Mouse (Mus musculus) E14TG2a.4 (cell line): ENCODE measurements around the gene Ptpn18.
"Not testable (repeated sequence)": the region's sequence is repeated elsewhere in the genome, so short reads cannot be mapped to it uniquely, and the experiment has no call there.

Experiments
- H3K27me3 ChIP-seq: 2 replicates; pipeline ENCODE4 v1.6.1; 2014; ENCODE audit warnings: low read length, control low read depth; ENCODE audit not compliant: insufficient read depth
- H3K36me3 ChIP-seq: 2 replicates; pipeline ENCODE4 v1.6.1; 2014; ENCODE audit warnings: low read length, control low read depth; ENCODE audit not compliant: insufficient read depth
- H3K4me1 ChIP-seq: replicated peaks from 2 replicates; pipeline ENCODE4 v1.6.1; 2014; ENCODE audit warnings: low read depth, low read length, control low read depth
- H3K4me3 ChIP-seq: replicated peaks from 2 replicates; pipeline ENCODE4 v1.5.1; 2014; ENCODE audit warnings: mild to moderate bottlenecking, low read length
- H3K9me3 ChIP-seq: 2 replicates; pipeline ENCODE4 v1.6.1; 2014; ENCODE audit warnings: low read length, control low read depth
- CTCF ChIP-seq: conservative IDR thresholded peaks from 2 replicates; pipeline ENCODE4 v1.5.1; 2014; ENCODE audit warnings: low read length
- NANOG ChIP-seq: IDR thresholded peaks from 2 replicates; pipeline ENCODE4 v1.6.1; 2014; ENCODE audit warnings: borderline replicate concordance, low read length, mixed read lengths
- POU5F1 ChIP-seq: IDR thresholded peaks from 2 replicates; pipeline ENCODE4 v1.6.1; 2014; ENCODE audit warnings: low read length, borderline replicate concordance

Ptpn18 gene

DNA sequence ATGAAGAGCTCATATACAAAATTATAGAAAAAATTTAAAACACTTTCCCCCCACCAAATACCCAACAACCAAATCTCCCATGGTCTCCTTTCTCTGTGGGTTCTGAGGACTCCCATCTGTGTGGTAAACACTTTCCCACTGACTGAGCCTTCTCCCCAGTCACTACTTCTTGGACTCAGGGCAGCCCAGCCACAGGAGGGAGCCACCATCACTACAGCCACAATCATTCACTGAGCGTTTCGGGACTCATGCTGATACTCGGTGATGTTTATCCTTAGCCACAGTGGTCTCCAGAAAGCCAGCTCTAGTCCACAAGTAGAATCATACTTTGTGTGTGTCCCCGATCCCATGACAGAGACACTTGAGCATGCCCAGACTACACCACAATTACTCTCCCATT is 53.5 kb downstream of the Ptpn18 start:
- Histone ChIP-seq H3K4me3 (no peak overlapping the region), H3K9me3 (peaks cover 4% of the 10 kb centered on the region; the same call in 1 of the 2 replicates), H3K36me3 (no peaks in the 10 kb centered on the region), H3K4me1 (peaks cover 17% of the 10 kb centered on the region), H3K27me3 (no peaks in the 10 kb centered on the region)
- TF ChIP-seq CTCF (no peak), NANOG (no peak), POU5F1 (no peak)

DNA sequence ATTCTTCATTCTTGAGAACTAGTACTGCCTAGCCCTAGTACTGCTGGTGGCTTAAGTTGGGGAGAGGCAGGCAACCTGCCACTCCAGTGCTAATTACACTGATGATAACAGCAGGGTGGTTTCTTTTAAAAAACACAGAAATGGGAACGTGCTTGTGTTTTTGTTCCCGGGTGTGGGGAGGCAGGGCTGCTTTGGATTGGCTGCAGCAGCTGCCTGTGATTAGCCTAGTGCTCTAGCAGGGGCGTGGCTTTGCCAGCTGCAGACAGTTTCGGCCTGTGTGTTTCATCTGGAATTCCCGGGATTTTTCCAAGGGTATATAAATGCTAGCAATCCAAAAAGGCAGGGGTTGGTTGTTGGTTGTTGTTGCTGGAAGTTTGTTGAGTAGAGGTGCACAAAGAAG is 57.0 kb downstream of the Ptpn18 start:
- H3K27me3 ChIP-seq, result no peaks in the 10 kb centered on the region
- H3K9me3 ChIP-seq, result no peaks in the 10 kb centered on the region
- TF ChIP-seq NANOG (no peak), POU5F1 (no peak), CTCF (no peak)
- no peaks in the 10 kb centered on the region for H3K36me3 ChIP-seq
- 0 out of 2 replicates have a peak overlapping the region, but pooled peaks have one; percentile 4 for H3K4me3 ChIP-seq
- H3K4me1 ChIP-seq, result peaks cover 9% of the 10 kb centered on the region; the same call in 1 of the 2 replicates

DNA sequence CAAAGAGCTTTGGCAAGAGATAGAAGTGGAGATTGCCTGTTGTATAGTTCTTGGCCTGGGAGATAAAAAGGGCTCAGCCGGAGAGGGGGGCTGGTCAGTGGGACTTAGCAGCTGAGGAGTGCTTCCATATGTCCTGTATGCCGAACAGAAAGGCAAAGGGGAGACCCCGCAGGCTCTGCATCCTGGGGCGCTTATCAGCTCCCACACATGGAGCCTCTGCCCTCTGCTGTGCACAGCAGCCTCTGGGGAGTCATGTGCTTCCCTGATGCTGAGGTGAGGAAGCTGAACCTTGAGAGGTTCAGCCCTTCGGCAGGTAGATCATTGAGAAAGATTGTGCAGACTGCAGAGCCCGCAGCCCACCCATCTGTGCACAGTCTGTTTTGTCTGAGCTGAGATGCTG is 57.7 kb downstream of the Ptpn18 start:
- not testable (repeated sequence) for H3K4me1 ChIP-seq, H3K9me3 ChIP-seq, H3K27me3 ChIP-seq, H3K36me3 ChIP-seq, H3K4me3 ChIP-seq

DNA sequence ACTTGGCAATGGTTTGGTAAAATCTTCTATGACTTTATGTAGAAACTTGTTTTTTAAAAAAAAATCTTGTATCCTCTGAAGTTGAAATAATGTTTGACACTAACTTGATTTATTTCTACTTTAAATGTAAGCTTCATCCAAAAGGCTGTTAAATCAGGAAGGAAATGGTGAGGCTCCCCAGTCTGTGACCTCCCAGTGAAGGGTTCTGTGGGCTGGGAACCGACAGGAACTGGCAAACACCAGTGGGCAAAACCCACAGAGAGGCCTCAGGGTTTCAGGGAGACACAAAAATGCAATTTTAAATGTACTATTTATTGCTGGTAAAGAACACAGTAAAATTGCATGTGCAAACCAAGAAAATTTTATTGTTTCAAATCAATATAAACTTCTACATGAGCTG is 58.2 kb downstream of the Ptpn18 start:
- not testable (repeated sequence) for H3K4me1 ChIP-seq, H3K9me3 ChIP-seq, H3K36me3 ChIP-seq, H3K27me3 ChIP-seq, H3K4me3 ChIP-seq

DNA sequence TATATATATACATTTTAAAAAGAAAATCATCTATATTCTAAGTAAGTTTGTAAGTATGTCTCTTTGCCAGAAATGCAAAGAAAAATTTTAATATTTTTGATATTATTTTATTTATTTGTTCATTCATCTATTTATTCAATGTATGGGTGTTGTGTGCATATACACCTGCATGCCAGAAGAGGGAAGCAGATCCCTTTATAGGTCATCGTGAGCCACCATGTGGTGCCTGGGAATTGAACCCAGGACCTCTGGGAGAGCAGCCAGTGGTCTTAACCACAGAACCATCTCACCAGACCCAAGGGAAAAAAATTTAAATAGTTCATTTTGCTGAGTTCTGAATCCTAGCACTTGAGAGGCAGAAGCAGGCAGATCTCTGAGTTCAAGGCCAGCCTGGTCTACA is 58.7 kb downstream of the Ptpn18 start:
- H3K9me3 ChIP-seq, result no peaks in the 10 kb centered on the region
- H3K4me1 ChIP-seq, result peaks cover 9% of the 10 kb centered on the region; the same call in 1 of the 2 replicates
- H3K27me3 ChIP-seq, result no peaks in the 10 kb centered on the region
- TF ChIP-seq POU5F1 (no peak), NANOG (no peak), CTCF (no peak)
- H3K4me3 ChIP-seq, result no peak overlapping the region
- H3K36me3 ChIP-seq, result no peaks in the 10 kb centered on the region

DNA sequence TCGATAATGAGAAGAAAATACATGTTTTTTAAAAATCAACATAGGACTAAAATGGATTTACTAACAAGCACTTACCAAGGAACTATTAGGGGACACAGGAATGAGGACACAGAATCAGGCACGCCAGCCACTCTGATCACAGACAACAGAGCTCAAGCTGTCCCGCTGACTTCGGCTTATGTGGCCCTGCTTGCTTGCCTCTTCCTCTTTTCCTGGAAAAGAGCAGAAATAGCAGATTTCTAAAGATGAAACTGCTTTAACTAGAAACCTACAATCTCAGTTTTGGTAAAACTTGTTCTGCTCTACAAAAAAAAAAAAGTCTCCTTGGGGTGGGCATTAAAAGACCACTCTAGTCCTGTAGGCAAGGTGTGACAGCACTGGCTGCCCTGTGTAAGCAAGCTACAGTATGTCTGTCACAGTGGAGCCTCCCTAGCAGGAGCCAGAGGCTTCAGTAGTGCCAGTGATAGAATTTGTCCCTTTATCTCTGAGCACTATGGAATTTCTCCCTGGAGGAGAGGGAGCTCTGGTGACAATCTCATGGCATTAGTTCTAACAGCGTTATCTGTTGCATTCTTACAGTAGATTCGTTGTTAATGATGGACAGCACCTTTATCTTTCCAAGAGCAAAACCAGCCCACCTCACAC is 62.8 kb downstream of the Ptpn18 start:
- Histone ChIP-seq H3K9me3 (no peaks in the 10 kb centered on the region), H3K4me3 (no peak overlapping the region), H3K36me3 (no peaks in the 10 kb centered on the region), H3K27me3 (no peaks in the 10 kb centered on the region), H3K4me1 (no peaks in the 10 kb centered on the region)
- TF ChIP-seq CTCF, result no peak
- no peak for TF ChIP-seq NANOG
- no peak for TF ChIP-seq POU5F1

DNA sequence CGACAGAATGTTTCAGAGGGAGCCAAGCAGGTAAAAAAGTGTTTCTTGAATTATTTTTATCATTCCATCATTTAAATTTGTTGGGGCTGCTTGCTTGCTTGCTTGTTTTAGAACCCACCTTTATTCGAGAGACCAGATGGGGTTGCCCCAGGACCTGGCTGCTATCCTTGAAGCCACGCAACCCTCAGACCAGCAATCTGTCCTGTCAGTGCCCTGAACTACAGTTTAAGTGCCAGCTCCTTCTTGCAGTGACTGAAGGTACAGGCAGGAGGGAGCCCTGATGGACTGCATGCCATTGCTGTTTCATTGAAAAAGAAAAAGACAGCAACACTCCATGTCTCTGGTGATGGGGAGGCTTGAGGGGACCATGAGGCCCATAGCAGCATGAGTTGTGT is 63.3 kb downstream of the Ptpn18 start:
- TF ChIP-seq NANOG (no peak), CTCF (no peak), POU5F1 (no peak)
- no peak overlapping the region for H3K4me3 ChIP-seq
- H3K4me1 ChIP-seq, result no peaks in the 10 kb centered on the region
- no peaks in the 10 kb centered on the region for H3K36me3 ChIP-seq
- H3K9me3 ChIP-seq, result no peaks in the 10 kb centered on the region
- no peaks in the 10 kb centered on the region for H3K27me3 ChIP-seq

DNA sequence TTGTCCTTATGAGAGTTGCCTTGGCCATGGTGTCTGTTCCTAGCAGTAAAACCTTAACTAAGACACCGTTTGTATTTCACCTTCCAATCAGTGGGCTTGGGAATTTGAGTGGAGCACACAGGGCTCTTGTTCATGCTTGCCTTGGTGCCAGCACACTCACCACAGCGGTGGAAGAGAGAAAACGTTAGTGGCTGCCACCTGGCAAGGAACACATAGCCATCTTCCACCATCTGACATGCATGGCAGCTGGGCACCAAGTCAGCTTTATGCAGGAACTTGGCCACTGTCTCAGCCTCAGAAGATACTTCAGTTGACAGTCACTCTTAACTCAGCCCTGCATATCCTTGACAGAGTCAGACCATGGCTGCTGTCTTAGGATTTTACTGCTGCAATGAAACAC is 64.1 kb downstream of the Ptpn18 start:
- Histone ChIP-seq H3K36me3 (no peaks in the 10 kb centered on the region), H3K4me1 (no peaks in the 10 kb centered on the region), H3K27me3 (no peaks in the 10 kb centered on the region), H3K9me3 (no peaks in the 10 kb centered on the region), H3K4me3 (no peak overlapping the region)
- TF ChIP-seq NANOG (no peak), CTCF (no peak), POU5F1 (no peak)
